Mouse (Mus musculus): ENCODE results near the gene Spag16.

The Spag16 gene

GRCm38 (mm10) chr1:70442209-70443080 lies 615.7 kb downstream of the Spag16 start:
- no peak for DNase-seq (ENCODE audit: inconsistent age in 2 of 2, low spot score in 1 of 2)

GRCm38 (mm10) chr1:70479864-70480263 lies 653.1 kb downstream of the Spag16 start:
- DNase-seq (ENCODE audit: inconsistent age in 2 of 2, low spot score in 1 of 2): no peak

GRCm38 (mm10) chr1:70518918-70519317 lies 692.1 kb downstream of the Spag16 start:
- DNase-seq (ENCODE audit: inconsistent age in 2 of 2, low spot score in 1 of 2): no peak

GRCm38 (mm10) chr1:70527134-70527533 lies 700.4 kb downstream of the Spag16 start:
- no peak for DNase-seq (ENCODE audit: inconsistent age in 2 of 2, low spot score in 1 of 2)

- DNase-seq (ENCODE audit: inconsistent age in 2 of 2, low spot score in 1 of 2): no peak
Measured at GRCm38 (mm10) chr1:70529771-70530170, 703.0 kb downstream of the Spag16 start.

- no peak for DNase-seq (ENCODE audit: inconsistent age in 2 of 2, low spot score in 1 of 2)
Measured at GRCm38 (mm10) chr1:70551839-70552238, 725.1 kb downstream of the Spag16 start.

GRCm38 (mm10) chr1:70621805-70622204 lies 795.0 kb downstream of the Spag16 start:
- peak in 1 of 2 experiments; percentile 35 for DNase-seq (ENCODE audit: inconsistent age in 2 of 2, low spot score in 1 of 2)

- DNase-seq (ENCODE audit: inconsistent age in 2 of 2, low spot score in 1 of 2): no peak
Measured at GRCm38 (mm10) chr1:70624803-70625460, 798.2 kb downstream of the Spag16 start.

- no peak for DNase-seq (ENCODE audit: inconsistent age in 2 of 2, low spot score in 1 of 2)
Measured at GRCm38 (mm10) chr1:70652719-70653118, 825.9 kb downstream of the Spag16 start.

- DNase-seq (ENCODE audit: inconsistent age in 2 of 2, low spot score in 1 of 2): no peak
Measured at GRCm38 (mm10) chr1:70692529-70692928, 865.8 kb downstream of the Spag16 start.

GRCm38 (mm10) chr1:70700270-70700669 lies 873.5 kb downstream of the Spag16 start:
- DNase-seq (ENCODE audit: inconsistent age in 2 of 2, low spot score in 1 of 2): no peak

GRCm38 (mm10) chr1:70703934-70704333 lies 877.2 kb downstream of the Spag16 start:
- no peak for DNase-seq (ENCODE audit: inconsistent age in 2 of 2, low spot score in 1 of 2)

- DNase-seq (ENCODE audit: inconsistent age in 2 of 2, low spot score in 1 of 2): no peak
Measured at GRCm38 (mm10) chr1:70705821-70706220, 879.1 kb downstream of the Spag16 start.

- DNase-seq (ENCODE audit: inconsistent age in 2 of 2, low spot score in 1 of 2): no peak
Measured at GRCm38 (mm10) chr1:70725045-70725444, 898.3 kb downstream of the Spag16 start.

- peak; percentile 27 to 76 for DNase-seq (ENCODE audit: inconsistent age in 2 of 2, low spot score in 1 of 2)
Measured at GRCm38 (mm10) chr1:70725655-70726066, 898.9 kb downstream of the Spag16 start, which contains the start of gene Vwc2l. Gene Vwc2l (plus strand): TSS chr1:70725715.
